13 mouse cellular contexts compared by ENCODE assay signal in the genomic region with DNA sequence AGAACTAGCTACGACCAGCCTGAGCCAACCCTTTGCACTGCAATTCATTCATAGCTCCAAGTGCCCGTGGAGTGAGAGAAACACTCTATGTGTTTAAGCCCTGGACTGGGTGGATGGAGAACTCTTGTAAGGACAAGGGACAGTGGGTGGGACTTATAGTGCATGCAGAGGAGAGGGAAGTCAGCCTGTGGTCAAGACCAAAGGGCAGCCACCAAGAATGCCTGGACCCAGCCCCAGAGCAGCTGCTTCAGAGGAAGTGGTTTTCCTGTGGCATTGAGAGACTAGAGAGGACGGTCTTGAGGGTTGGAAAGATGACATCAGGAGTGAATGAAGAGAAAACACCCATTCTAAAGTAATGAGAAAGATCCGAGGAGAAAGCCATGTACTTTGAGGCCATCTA. TPM values are rescaled to one million over a fixed set of nuclear protein-coding genes. Genes with fewer than 3 reads are reported as not detected.
DNase-seq lines count a peak whose midpoint lies in the region; ATAC-seq and TF ChIP-seq lines count a peak whose summit lies in the region.
"Had no signal": no experiment of that assay in that cellular context is flagged by ENCODE, and none has a peak within 500 bp of the region (broad histone marks: within the 10 kb centered on the region; RNA-seq: fewer than 3 reads in every experiment).

No protein-coding gene starts in this region.

- no peak for TF ChIP-seq CTCF in kidney, adult 2 months (conservative IDR thresholded peaks at IDR 0.05; ENCODE audit: insufficient read depth, insufficient read length, low read depth, low read length)

- no peaks in the 10 kb centered on the region for H3K4me1 ChIP-seq in kidney, adult 2 months (ENCODE audit: control insufficient read depth, insufficient read depth, low read length)
- no peaks in the 10 kb centered on the region for H3K4me1 ChIP-seq in kidney, embryonic 16.5 days (ENCODE audit: insufficient read depth, low read length)
- H3K4me1 ChIP-seq in midbrain, embryonic 13.5 days (replicated peaks), result peaks cover 4% of the 10 kb centered on the region

- H3K9ac ChIP-seq in kidney, embryonic 16.5 days (replicated peaks; ENCODE audit: low read length), result no peak overlapping the region
- H3K9ac ChIP-seq in midbrain, embryonic 13.5 days (replicated peaks), result no peak overlapping the region
- H3K9ac ChIP-seq: heart, embryonic 15.5 days; liver, embryonic 14.5 days had no signal

- H3K27me3 ChIP-seq in kidney, adult 2 months (replicated peaks; ENCODE audit: control insufficient read depth, insufficient read depth, low read length), result no peaks in the 10 kb centered on the region
- H3K27me3 ChIP-seq in kidney, embryonic 16.5 days (ENCODE audit: insufficient read depth, low read length), result peaks cover 15% of the 10 kb centered on the region
- peaks cover 14% of the 10 kb centered on the region for H3K27me3 ChIP-seq in midbrain, embryonic 13.5 days

- H3K27ac ChIP-seq in kidney, adult 2 months (ENCODE audit: insufficient read depth, low read depth, low read length), result no peak overlapping the region
- no peak overlapping the region for H3K27ac ChIP-seq in kidney, embryonic 16.5 days (ENCODE audit: low read length)
- H3K27ac ChIP-seq in midbrain, embryonic 13.5 days, result no peak overlapping the region
- H3K27ac ChIP-seq: heart, embryonic 15.5 days; layer of hippocampus, adult 2 months; liver, embryonic 14.5 days had no signal

- WGBS in kidney, adult 2 months, result 75% methylated on average over 4 of the region's 4 CpGs
- 81% methylated on average over 4 of the region's 4 CpGs for WGBS in kidney, embryonic 16.5 days
- WGBS in midbrain, embryonic 13.5 days, result 78% methylated on average over 4 of the region's 4 CpGs

- H3K36me3 ChIP-seq in kidney, adult 2 months (ENCODE audit: control insufficient read depth, insufficient read depth, low read length), result no peaks in the 10 kb centered on the region
- H3K36me3 ChIP-seq in kidney, embryonic 16.5 days (ENCODE audit: insufficient read depth, low read length), result no peaks in the 10 kb centered on the region
- H3K36me3 ChIP-seq in midbrain, embryonic 13.5 days, result no peaks in the 10 kb centered on the region
- H3K36me3 ChIP-seq: heart, embryonic 15.5 days had no signal

- ATAC-seq in kidney, embryonic 16.5 days (ENCODE audit: low FRiP score, low TSS enrichment), result no peak
- no peak for ATAC-seq in midbrain, embryonic 13.5 days

- peak; percentile 55 for DNase-seq in kidney, adult 2 months
- DNase-seq in brain, adult 2 months (ENCODE audit: low read depth, low spot score), result peak; percentile 38
- DNase-seq in liver, result peak; percentile 26
- peak; percentile 55 to 64 for DNase-seq in monocyte, adult 2 months (ENCODE audit: low read depth in 1 of 2, low spot score in 2 of 2)
- DNase-seq in cerebellum, postnatal 25 days, result no peak
- no peak for DNase-seq in ovary, postnatal 10 days (ENCODE audit: low spot score)
- DNase-seq: cerebellum, adult 11-12 months had no signal

- no peak overlapping the region for H3K4me3 ChIP-seq in kidney, adult 2 months (ENCODE audit: insufficient read depth, low read depth, low read length)
- no peak overlapping the region for H3K4me3 ChIP-seq in kidney, embryonic 16.5 days (ENCODE audit: low read length)
- H3K4me3 ChIP-seq in midbrain, embryonic 13.5 days (replicated peaks), result no peak overlapping the region
- H3K4me3 ChIP-seq: heart, embryonic 15.5 days; layer of hippocampus, adult 2 months had no signal

- no peak for TF ChIP-seq POLR2A in kidney, adult 2 months (IDR thresholded peaks at IDR 0.05; ENCODE audit: low read depth, low read length)

- no peak overlapping the region for H3K4me2 ChIP-seq in kidney, embryonic 16.5 days (replicated peaks; ENCODE audit: low read depth, low read length)
- H3K4me2 ChIP-seq in midbrain, embryonic 13.5 days (replicated peaks), result no peak overlapping the region
- H3K4me2 ChIP-seq: heart, embryonic 15.5 days had no signal

- no peaks in the 10 kb centered on the region for H3K9me3 ChIP-seq in kidney, embryonic 16.5 days (ENCODE audit: low read length)
- no peaks in the 10 kb centered on the region for H3K9me3 ChIP-seq in midbrain, embryonic 13.5 days
- H3K9me3 ChIP-seq: heart, embryonic 15.5 days had no signal

RNA-seq across cellular contexts. Expression of a gene that starts 5.2 kb away (rescaled TPM):
- 0.45 and 1.2 TPM in 2 replicates for polyA plus RNA-seq in kidney, adult 2 months (2012; rRNA removed)
- polyA plus RNA-seq in kidney, embryonic 16.5 days (2015; fragmentation: Nextera tagmentation; extraction: Ambion mirVana), result 0.63 and 0.89 TPM in 2 replicates
- polyA plus RNA-seq in midbrain, embryonic 13.5 days (2015; fragmentation: Nextera tagmentation; extraction: Ambion mirVana), result 0.58 and 0.59 TPM in 2 replicates

RNA-seq across cellular contexts. Expression of a gene that starts 33.1 kb away (rescaled TPM):
- not detected in 2 replicates for polyA plus RNA-seq in kidney, adult 2 months (2012; rRNA removed)
- polyA plus RNA-seq in kidney, embryonic 16.5 days (2015; fragmentation: Nextera tagmentation; extraction: Ambion mirVana), result not detected in 2 replicates
- not detected in 2 replicates for polyA plus RNA-seq in midbrain, embryonic 13.5 days (2015; fragmentation: Nextera tagmentation; extraction: Ambion mirVana)
- polyA plus RNA-seq: heart, embryonic 15.5 days; liver, embryonic 14.5 days; neural tube, embryonic 11.5 days had no signal

RNA-seq across cellular contexts. Expression of a gene that starts 50.5 kb away (rescaled TPM):
- polyA plus RNA-seq in kidney, adult 2 months (2012; rRNA removed), result not detected in 2 replicates
- not detected in 2 replicates for polyA plus RNA-seq in kidney, embryonic 16.5 days (2015; fragmentation: Nextera tagmentation; extraction: Ambion mirVana)
- polyA plus RNA-seq in midbrain, embryonic 13.5 days (2015; fragmentation: Nextera tagmentation; extraction: Ambion mirVana), result not detected in 2 replicates
- polyA plus RNA-seq: neural tube, embryonic 11.5 days had no signal

Comparison
In these comparisons a context has a peak if more than half of its experiments do, and no peak if none do; other contexts are left out.
1. DNase-seq: peak in kidney, adult 2 months (single experiment), brain, adult 2 months (single experiment), liver (single experiment) and monocyte, adult 2 months (2 of 2); none in cerebellum, postnatal 25 days (0 of 2) and ovary, postnatal 10 days (single experiment).